Mouse (Mus musculus): Measurements from ENCODE around the gene Cfap65. TPM values are rescaled to one million over a fixed set of nuclear protein-coding genes. Genes with fewer than 3 reads are reported as not detected.
A peak's percentile ranks its signal among the peaks of the same experiment; 100 is the strongest.

Cfap65 gene
- polyA plus RNA-seq, 1 experiment from 2014 or later, result 0.08 TPM

DNA sequence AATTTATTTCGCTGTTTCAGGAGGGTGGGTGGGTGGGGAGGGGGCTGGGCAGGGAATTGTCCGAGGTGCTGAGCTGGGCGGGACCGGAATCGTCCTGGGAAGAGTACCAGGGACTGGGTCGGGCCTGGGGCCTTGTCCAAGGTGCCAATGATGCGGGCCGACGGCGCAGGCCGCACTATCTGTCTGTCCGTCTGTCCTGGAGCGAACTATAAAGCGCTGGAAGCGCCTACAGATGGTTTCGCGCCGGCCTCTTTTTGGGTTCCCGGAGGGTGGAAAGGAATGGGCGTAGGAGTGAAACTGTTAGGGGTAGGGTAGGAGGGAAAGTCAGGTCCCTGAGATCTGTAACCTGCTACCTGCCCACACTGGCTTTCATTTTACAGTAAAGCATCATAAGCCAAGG is 78.2 kb downstream of the Cfap65 start:
- no peak for DNase-seq (ENCODE audit: low spot score)
- Histone ChIP-seq H3K9me3 (replicated peaks; ENCODE audit: low read length) (no peaks in the 10 kb centered on the region), H3K27me3 (ENCODE audit: insufficient read depth, low read length) (peaks cover 51% of the 10 kb centered on the region), H3K4me3 (replicated peaks; ENCODE audit: low read depth, low read length) (0 out of 2 replicates have a peak overlapping the region, but pooled peaks have one; percentile 1), H3K4me2 (ENCODE audit: low read length) (no peak overlapping the region), H3K27ac (no peak overlapping the region), H3K4me1 (replicated peaks; ENCODE audit: insufficient read depth, low read length) (peaks cover 12% of the 10 kb centered on the region), H3K36me3 (ENCODE audit: insufficient read depth, low read length) (no peaks in the 10 kb centered on the region), H3K9ac (ENCODE audit: low read depth, low read length) (no peak overlapping the region)
- no peak for ATAC-seq (replicated peaks; ENCODE audit: low FRiP score, low read depth)
- 2% methylated on average over 20 of the region's 20 CpGs for WGBS
- TF ChIP-seq CTCF (IDR thresholded peaks at IDR 0.05; ENCODE audit: low read depth), result no peak

DNA sequence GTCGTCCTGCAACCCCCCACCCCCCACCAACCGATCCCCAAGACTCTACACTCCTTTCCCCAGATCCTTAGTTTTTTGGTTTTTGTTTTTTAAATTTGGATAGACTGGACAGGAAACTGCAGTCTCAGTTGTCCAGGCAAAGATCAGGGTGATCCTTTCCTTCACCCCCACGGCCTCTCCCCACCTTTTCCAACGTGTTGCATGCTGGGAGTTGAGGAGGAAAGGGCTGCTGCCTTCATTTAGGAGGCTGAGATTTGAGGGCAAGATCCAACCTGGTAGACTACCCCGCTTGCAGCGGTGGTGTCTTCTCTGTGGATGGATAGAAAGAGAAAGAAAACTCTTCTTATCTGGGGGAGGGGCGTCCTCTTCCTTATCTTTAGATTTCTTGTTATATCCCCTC is 78.6 kb downstream of the Cfap65 start:
- DNase-seq (ENCODE audit: low spot score) (no peak), ATAC-seq (replicated peaks; ENCODE audit: low FRiP score, low read depth) (no peak)
- 2% methylated on average over 7 of the region's 7 CpGs for WGBS
- no peak for TF ChIP-seq CTCF (IDR thresholded peaks at IDR 0.05; ENCODE audit: low read depth)
- peaks cover 52% of the 10 kb centered on the region for H3K27me3 ChIP-seq (ENCODE audit: insufficient read depth, low read length)
- no peaks in the 10 kb centered on the region for H3K9me3 ChIP-seq (replicated peaks; ENCODE audit: low read length)
- no peak overlapping the region for H3K4me3 ChIP-seq (replicated peaks; ENCODE audit: low read depth, low read length)
- H3K4me1 ChIP-seq (replicated peaks; ENCODE audit: insufficient read depth, low read length), result peaks cover 12% of the 10 kb centered on the region
- no peak overlapping the region for H3K9ac ChIP-seq (ENCODE audit: low read depth, low read length)
- no peak overlapping the region for H3K4me2 ChIP-seq (ENCODE audit: low read length)
- no peak overlapping the region for H3K27ac ChIP-seq
- H3K36me3 ChIP-seq (ENCODE audit: insufficient read depth, low read length), result no peaks in the 10 kb centered on the region

DNA sequence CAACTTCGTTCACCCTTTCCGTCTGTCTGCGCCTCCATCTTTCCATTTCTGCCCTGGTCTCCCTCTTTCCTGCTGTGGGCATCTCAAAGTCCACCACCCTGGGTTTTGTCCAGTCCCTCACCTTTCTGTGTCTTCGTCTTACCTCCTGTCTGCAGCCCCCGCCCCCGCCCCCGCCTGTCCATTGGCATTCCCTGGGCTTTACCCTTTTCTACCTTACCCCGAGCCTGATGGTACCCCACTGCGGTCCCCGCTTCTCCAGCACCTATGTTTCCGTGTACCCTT is 79.0 kb downstream of the Cfap65 start:
- no peak overlapping the region for H3K4me3 ChIP-seq (replicated peaks; ENCODE audit: low read depth, low read length)
- no peak for ATAC-seq (replicated peaks; ENCODE audit: low FRiP score, low read depth)
- H3K36me3 ChIP-seq (ENCODE audit: insufficient read depth, low read length), result no peaks in the 10 kb centered on the region

DNA sequence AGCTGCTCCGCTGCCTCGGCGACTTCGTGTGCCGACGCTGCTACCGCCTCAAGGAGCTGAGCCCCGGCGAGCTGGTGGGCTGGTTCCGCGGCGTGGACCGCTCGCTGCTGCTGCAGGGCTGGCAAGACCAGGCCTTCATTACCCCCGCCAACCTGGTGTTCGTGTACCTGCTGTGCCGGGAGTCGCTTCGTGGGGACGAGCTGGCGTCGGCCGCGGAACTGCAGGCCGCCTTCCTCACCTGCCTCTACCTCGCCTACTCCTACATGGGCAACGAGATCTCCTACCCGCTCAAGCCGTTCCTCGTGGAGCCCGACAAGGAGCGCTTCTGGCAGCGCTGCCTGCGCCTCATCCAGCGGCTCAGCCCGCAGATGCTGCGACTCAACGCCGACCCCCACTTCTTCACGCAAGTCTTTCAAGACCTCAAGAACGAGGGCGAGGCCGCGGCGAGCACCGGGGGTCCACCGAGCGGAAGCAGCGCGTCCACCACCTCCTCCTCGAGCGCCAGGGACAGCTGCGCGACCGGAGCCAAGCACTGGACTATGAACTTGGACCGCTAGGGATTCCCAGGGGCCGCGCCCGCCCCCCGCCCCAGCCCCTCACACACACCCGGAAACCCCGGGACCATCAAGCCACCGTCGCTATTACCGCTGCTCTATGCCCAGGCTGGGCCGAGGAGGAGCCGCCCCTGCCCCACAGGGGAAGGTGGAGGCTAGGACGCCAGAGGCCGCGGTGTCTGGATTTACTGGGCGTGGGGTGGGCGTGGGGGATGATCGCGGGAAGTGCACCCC is 79.6 kb downstream of the Cfap65 start:
- no peak for TF ChIP-seq CTCF (IDR thresholded peaks at IDR 0.05; ENCODE audit: low read depth)
- no peaks in the 10 kb centered on the region for H3K36me3 ChIP-seq (ENCODE audit: insufficient read depth, low read length)
- H3K4me2 ChIP-seq (ENCODE audit: low read length), result peak overlapping the region; percentile 72
- H3K9ac ChIP-seq (ENCODE audit: low read depth, low read length), result no peak overlapping the region
- DNase-seq (ENCODE audit: low spot score), result no peak
- peak overlapping the region; percentile 47 for H3K4me3 ChIP-seq (replicated peaks; ENCODE audit: low read depth, low read length)
- H3K27ac ChIP-seq, result no peak overlapping the region
- under 1% methylated on average over 66 of the region's 74 CpGs for WGBS
- no peak for ATAC-seq (replicated peaks; ENCODE audit: low FRiP score, low read depth)
- H3K4me1 ChIP-seq (replicated peaks; ENCODE audit: insufficient read depth, low read length), result peaks cover 12% of the 10 kb centered on the region
- peaks cover 60% of the 10 kb centered on the region for H3K27me3 ChIP-seq (ENCODE audit: insufficient read depth, low read length)
- H3K9me3 ChIP-seq (replicated peaks; ENCODE audit: low read length), result no peaks in the 10 kb centered on the region

More for the DNA sequence above, 79.0 kb downstream of the Cfap65 start:
- H3K4me2 ChIP-seq (ENCODE audit: low read length), result no peak overlapping the region
- no peak overlapping the region for H3K9ac ChIP-seq (ENCODE audit: low read depth, low read length)
- WGBS, result 3% methylated on average over 11 of the region's 11 CpGs
- H3K9me3 ChIP-seq (replicated peaks; ENCODE audit: low read length), result no peaks in the 10 kb centered on the region
- peaks cover 12% of the 10 kb centered on the region for H3K4me1 ChIP-seq (replicated peaks; ENCODE audit: insufficient read depth, low read length)
- no peak for DNase-seq (ENCODE audit: low spot score)
- peaks cover 56% of the 10 kb centered on the region for H3K27me3 ChIP-seq (ENCODE audit: insufficient read depth, low read length)
- no peak overlapping the region for H3K27ac ChIP-seq
- TF ChIP-seq CTCF (IDR thresholded peaks at IDR 0.05; ENCODE audit: low read depth), result no peak

DNA sequence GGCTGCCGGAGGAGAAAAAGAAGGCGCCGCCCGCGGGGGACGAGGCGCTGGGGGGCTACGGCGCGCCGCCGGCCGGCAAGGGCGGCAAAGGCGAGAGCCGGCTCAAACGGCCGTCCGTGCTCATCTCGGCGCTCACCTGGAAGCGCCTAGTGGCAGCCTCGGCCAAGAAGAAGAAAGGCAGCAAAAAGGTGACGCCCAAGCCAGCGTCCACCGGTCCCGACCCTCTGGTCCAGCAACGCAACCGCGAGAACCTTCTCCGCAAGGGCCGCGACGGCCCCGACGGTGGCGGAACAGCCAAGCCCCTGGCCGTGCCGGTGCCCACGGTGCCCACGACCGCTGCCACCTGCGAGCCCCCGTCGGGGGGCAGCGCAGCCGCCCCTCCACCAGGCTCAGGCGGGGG is 80.2 kb downstream of the Cfap65 start:
- Histone ChIP-seq H3K9me3 (replicated peaks; ENCODE audit: low read length) (no peaks in the 10 kb centered on the region), H3K27me3 (ENCODE audit: insufficient read depth, low read length) (peaks cover 66% of the 10 kb centered on the region), H3K9ac (ENCODE audit: low read depth, low read length) (no peak overlapping the region), H3K27ac (no peak overlapping the region), H3K4me3 (replicated peaks; ENCODE audit: low read depth, low read length) (peak overlapping the region; percentile 47), H3K4me2 (ENCODE audit: low read length) (peak overlapping the region; percentile 72), H3K36me3 (ENCODE audit: insufficient read depth, low read length) (no peaks in the 10 kb centered on the region), H3K4me1 (replicated peaks; ENCODE audit: insufficient read depth, low read length) (peaks cover 12% of the 10 kb centered on the region)
- no peak for TF ChIP-seq CTCF (IDR thresholded peaks at IDR 0.05; ENCODE audit: low read depth)
- DNase-seq (ENCODE audit: low spot score) (no peak), ATAC-seq (replicated peaks; ENCODE audit: low FRiP score, low read depth) (no peak)
- WGBS, result under 1% methylated on average over 48 of the region's 48 CpGs

DNA sequence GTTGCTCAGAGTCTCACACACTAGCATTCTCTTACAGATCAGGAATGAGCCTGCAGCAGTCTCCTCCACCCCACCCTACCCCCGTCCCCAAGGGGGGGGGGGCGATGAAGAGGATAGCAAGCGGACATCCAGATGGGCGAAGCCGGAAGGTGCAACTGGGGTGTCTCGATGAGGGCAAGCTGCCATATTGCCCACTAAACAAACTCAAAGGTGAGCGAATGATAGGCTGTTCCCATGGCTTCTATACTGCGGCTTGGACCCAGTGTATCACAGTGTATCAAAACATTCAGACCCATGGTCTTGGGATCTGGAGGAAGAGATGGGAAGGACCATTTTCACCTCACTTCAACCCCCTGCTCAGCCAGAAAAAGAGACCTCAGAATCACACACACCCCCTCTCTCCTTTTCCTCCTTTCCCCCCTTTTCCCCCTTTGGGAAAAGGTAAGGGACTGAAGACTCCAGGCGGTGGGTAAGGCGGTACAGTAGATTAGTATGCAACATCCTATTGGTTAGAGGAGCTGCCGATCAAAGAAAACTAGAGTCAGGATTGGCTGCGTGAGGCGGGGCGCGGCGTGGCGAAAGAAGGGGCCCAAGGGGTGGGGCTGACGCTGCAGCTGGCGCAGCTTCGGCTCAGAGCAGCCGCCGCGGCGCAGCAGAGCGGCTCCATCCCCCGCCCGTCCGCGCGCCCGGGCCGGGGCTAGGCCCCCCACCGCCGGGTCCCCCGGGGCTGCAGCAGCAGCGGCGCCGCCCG is 80.9 kb downstream of the Cfap65 start, which contains the start of gene Cdk5r2:
Cdk5r2 (plus strand) TSS at position 629 of the 751 bp plus-strand sequence.
- peak; percentile 73 for ATAC-seq (replicated peaks; ENCODE audit: low FRiP score, low read depth)
- WGBS, result 3% methylated on average over 38 of the region's 39 CpGs

More for the DNA sequence above, 80.9 kb downstream of the Cfap65 start, which contains the start of gene Cdk5r2:
- no peak for TF ChIP-seq CTCF (IDR thresholded peaks at IDR 0.05; ENCODE audit: low read depth)
- peaks cover 12% of the 10 kb centered on the region for H3K4me1 ChIP-seq (replicated peaks; ENCODE audit: insufficient read depth, low read length)
- H3K36me3 ChIP-seq (ENCODE audit: insufficient read depth, low read length), result no peaks in the 10 kb centered on the region
- peak within 1 kb of the TSS; percentile 47 for H3K4me3 ChIP-seq (replicated peaks; ENCODE audit: low read depth, low read length)
- peaks cover 66% of the 10 kb centered on the region for H3K27me3 ChIP-seq (ENCODE audit: insufficient read depth, low read length)
- H3K27ac ChIP-seq, result no peak within 1 kb of the TSS
- no peak within 1 kb of the TSS for H3K9ac ChIP-seq (ENCODE audit: low read depth, low read length)
- H3K4me2 ChIP-seq (ENCODE audit: low read length), result peak within 1 kb of the TSS; percentile 72
- DNase-seq (ENCODE audit: low spot score), result peak; percentile 95
- H3K9me3 ChIP-seq (replicated peaks; ENCODE audit: low read length), result no peaks in the 10 kb centered on the region

MicroRNAs within 50 kb of the gene (microRNA counts, 519-probe panel; counts per million panel counts)
- microRNA mmu-miR-375, result 330 counts per million, percentile 68 among the panel's probes with 10 or more counts

Small RNAs within 50 kb of the gene (microRNA-seq; reads per million reads assigned to microRNA genes)
- gene Mir375, result 137 reads per million, percentile 54 among the genes with 10 or more reads in this experiment

Other genes with a start within 250 kb of the Cfap65 start
- 10.3 and 10.8 TPM in 2 replicates for gene Cyp27a1, start 222.0 kb downstream of the Cfap65 start, polyA plus RNA-seq (2015; fragmentation: Nextera tagmentation; extraction: Ambion mirVana)
- gene Prkag3, start 186.4 kb downstream of the Cfap65 start, polyA plus RNA-seq (2015; fragmentation: Nextera tagmentation; extraction: Ambion mirVana), result 0.07 and 0.27 TPM in 2 replicates
- gene Wnt6, start 163.7 kb downstream of the Cfap65 start, polyA plus RNA-seq (2015; fragmentation: Nextera tagmentation; extraction: Ambion mirVana), result 1.9 and 2.2 TPM in 2 replicates
- 0.91 and 1.0 TPM in 2 replicates for gene Wnt10a, start 144.1 kb downstream of the Cfap65 start, polyA plus RNA-seq (2015; fragmentation: Nextera tagmentation; extraction: Ambion mirVana)
- gene Cdk5r2, start 80.7 kb downstream of the Cfap65 start, polyA plus RNA-seq (2015; fragmentation: Nextera tagmentation; extraction: Ambion mirVana), result not detected in 2 replicates
- 0.14 and 0.20 TPM in 2 replicates for gene Fev, start 50.2 kb downstream of the Cfap65 start, polyA plus RNA-seq (2015; fragmentation: Nextera tagmentation; extraction: Ambion mirVana)
- not detected in 2 replicates for gene Cryba2, start 42.5 kb downstream of the Cfap65 start, polyA plus RNA-seq (2015; fragmentation: Nextera tagmentation; extraction: Ambion mirVana)
- gene Ihh, start 16.1 kb upstream of the Cfap65 start, polyA plus RNA-seq (2015; fragmentation: Nextera tagmentation; extraction: Ambion mirVana), result 6.3 and 6.9 TPM in 2 replicates
- 10.5 and 11.0 TPM in 2 replicates for gene Nhej1, start 189.6 kb upstream of the Cfap65 start, polyA plus RNA-seq (2015; fragmentation: Nextera tagmentation; extraction: Ambion mirVana)
- 9.8 and 11.3 TPM in 2 replicates for gene Slc23a3, start 198.3 kb upstream of the Cfap65 start, polyA plus RNA-seq (2015; fragmentation: Nextera tagmentation; extraction: Ambion mirVana)
- gene Cnppd1, start 207.1 kb upstream of the Cfap65 start, polyA plus RNA-seq (2015; fragmentation: Nextera tagmentation; extraction: Ambion mirVana), result 47.2 and 52.2 TPM in 2 replicates
- gene Retreg2, start 207.2 kb upstream of the Cfap65 start, polyA plus RNA-seq (2015; fragmentation: Nextera tagmentation; extraction: Ambion mirVana), result 47.8 and 52.0 TPM in 2 replicates
- gene Zfand2b, start 233.0 kb upstream of the Cfap65 start, polyA plus RNA-seq (2015; fragmentation: Nextera tagmentation; extraction: Ambion mirVana), result 43.2 and 47.7 TPM in 2 replicates
- gene Abcb6, start 244.8 kb upstream of the Cfap65 start, polyA plus RNA-seq (2015; fragmentation: Nextera tagmentation; extraction: Ambion mirVana), result 34.4 and 36.8 TPM in 2 replicates

All from kidney, postnatal 0 days (tissue).